In genomic region chr7:101378285-101378684, GRCm38 (mm10) we compare ENCODE assay signal across 9 mouse cellular contexts. TPM values are rescaled to one million over a fixed set of nuclear protein-coding genes. Genes with fewer than 3 reads are reported as not detected.
A peak's percentile ranks its signal among the peaks of the same experiment; 100 is the strongest.
DNase-seq lines count a peak whose midpoint lies in the region; ATAC-seq and TF ChIP-seq lines count a peak whose summit lies in the region.
"Had no signal": no experiment of that assay in that cellular context is flagged by ENCODE, and none has a peak within 500 bp of the region (broad histone marks: within the 10 kb centered on the region; RNA-seq: fewer than 3 reads in every experiment).

No protein-coding gene starts in this region.

- H3K4me3 ChIP-seq in megakaryocyte, embryonic 14.5 days (replicated peaks) = peak overlapping the region; percentile 86
- H3K4me3 ChIP-seq in limb, embryonic 12.5 days (replicated peaks) = 0 out of 2 replicates have a peak overlapping the region, but pooled peaks have one; percentile 3
- peak overlapping the region; percentile 43 for H3K4me3 ChIP-seq in stomach, embryonic 16.5 days (replicated peaks; ENCODE audit: low read length)
- H3K4me3 ChIP-seq in cerebellum, adult 2 months (replicated peaks; ENCODE audit: insufficient read depth, low read depth, low read length) = no peak overlapping the region

- 61% methylated on average over 3 of the region's 3 CpGs for WGBS in limb, embryonic 12.5 days
- 43% methylated on average over 3 of the region's 3 CpGs for WGBS in stomach, embryonic 16.5 days
- WGBS in cerebellum, adult 2 months = 87% methylated on average over 3 of the region's 3 CpGs

- peaks cover 98% of the 10 kb centered on the region for H3K4me1 ChIP-seq in megakaryocyte, embryonic 14.5 days
- H3K4me1 ChIP-seq in limb, embryonic 12.5 days (replicated peaks) = peaks cover 31% of the 10 kb centered on the region
- H3K4me1 ChIP-seq in stomach, embryonic 16.5 days (ENCODE audit: control insufficient read depth, insufficient read depth, low read length) = peaks cover 20% of the 10 kb centered on the region
- H3K4me1 ChIP-seq in cerebellum, adult 2 months (ENCODE audit: control insufficient read depth, insufficient read depth, low read length) = no peaks in the 10 kb centered on the region; the same call in 1 of the 2 replicates

- H3K9me3 ChIP-seq in megakaryocyte, embryonic 14.5 days = no peaks in the 10 kb centered on the region
- H3K9me3 ChIP-seq in limb, embryonic 12.5 days = no peaks in the 10 kb centered on the region
- H3K9me3 ChIP-seq in stomach, embryonic 16.5 days (replicated peaks; ENCODE audit: control insufficient read depth, low read length) = no peaks in the 10 kb centered on the region

- intact Hi-C loops in heart, postnatal 10 days (cut with DNase I) = no loop called here

- H3K27ac ChIP-seq in limb, embryonic 12.5 days = peak overlapping the region; percentile 72; the same call in 1 of the 2 replicates
- peak overlapping the region; percentile 92 for H3K27ac ChIP-seq in stomach, embryonic 16.5 days (ENCODE audit: low read length)
- H3K27ac ChIP-seq in cerebellum, adult 2 months (ENCODE audit: insufficient read depth, low read length) = no peak overlapping the region

- peak overlapping the region; percentile 3; the same call in 1 of the 2 replicates for H3K9ac ChIP-seq in limb, embryonic 12.5 days (replicated peaks)
- peak overlapping the region; percentile 74 for H3K9ac ChIP-seq in stomach, embryonic 16.5 days (ENCODE audit: low read length)

- peak; percentile 95 for DNase-seq in heart, adult 11 months
- DNase-seq in heart, postnatal 10 days = no peak
- no peak for DNase-seq in cerebellum, adult 2 months

- H3K36me3 ChIP-seq in megakaryocyte, embryonic 14.5 days (replicated peaks; ENCODE audit: low read length) = peaks cover 98% of the 10 kb centered on the region
- no peaks in the 10 kb centered on the region for H3K36me3 ChIP-seq in limb, embryonic 12.5 days
- no peaks in the 10 kb centered on the region for H3K36me3 ChIP-seq in stomach, embryonic 16.5 days (ENCODE audit: control insufficient read depth, insufficient read depth, low read length)

- TF ChIP-seq POLR2A in cerebellum, adult 2 months (IDR thresholded peaks at IDR 0.05; ENCODE audit: borderline replicate concordance, insufficient read depth, low read length) = no peak

- peak overlapping the region; percentile 43 for H3K4me2 ChIP-seq in limb, embryonic 12.5 days
- peak overlapping the region; percentile 57 for H3K4me2 ChIP-seq in stomach, embryonic 16.5 days (ENCODE audit: low read depth, low read length)

- no peak for TF ChIP-seq CTCF in cerebellum, adult 2 months (IDR thresholded peaks at IDR 0.05; ENCODE audit: borderline replicate concordance, insufficient read depth, low read depth, low read length)

- no peak for ATAC-seq in megakaryocyte, adult 5-6 weeks (ENCODE audit: poor library complexity, severe bottlenecking)
- ATAC-seq in limb, embryonic 12.5 days (ENCODE audit: insufficient number of reproducible peaks, insufficient read depth, low FRiP score, low TSS enrichment, low read depth) = no peak
- peak; percentile 30 for ATAC-seq in stomach, embryonic 16.5 days (ENCODE audit: insufficient read depth, low FRiP score)
- ATAC-seq in CD4-positive, CD25-positive, alpha-beta regulatory T cell, adult 4 months = no peak

- no peaks in the 10 kb centered on the region for H3K27me3 ChIP-seq in megakaryocyte, embryonic 14.5 days (replicated peaks)
- H3K27me3 ChIP-seq in limb, embryonic 12.5 days = no peaks in the 10 kb centered on the region
- no peaks in the 10 kb centered on the region for H3K27me3 ChIP-seq in stomach, embryonic 16.5 days (ENCODE audit: control insufficient read depth, insufficient read depth, low read length)
- no peaks in the 10 kb centered on the region for H3K27me3 ChIP-seq in cerebellum, adult 2 months (ENCODE audit: control insufficient read depth, insufficient read depth, low read length)

RNA-seq across cellular contexts. Expression of gene Arap1, which starts 30.4 kb away (rescaled TPM):
- total RNA-seq in heart, postnatal 10 days (2021) = 10 to 100 TPM; 49.4 to 50.7 TPM
- polyA plus RNA-seq in megakaryocyte, embryonic 14.5 days (2012; ENCODE audit: insufficient read depth, low replicate concordance) = 143 and 148 TPM in 2 replicates
- total RNA-seq in megakaryocyte, adult 5-6 weeks (2015) = 141 and 152 TPM in 2 replicates
- 211 and 245 TPM in 2 replicates for total RNA-seq in megakaryocyte, adult 5-6 weeks (2017)
- 18.0 and 24.0 TPM in 2 replicates for polyA plus RNA-seq in limb, embryonic 12.5 days (2016; fragmentation: Nextera tagmentation; extraction: Ambion mirVana)
- polyA plus RNA-seq in stomach, embryonic 16.5 days (2015; fragmentation: Nextera tagmentation; extraction: Ambion mirVana) = 105 and 111 TPM in 2 replicates
- 41.8 and 44.8 TPM in 2 replicates for polyA plus RNA-seq in cerebellum, adult 2 months (2012; rRNA removed)
- polyA plus RNA-seq in CD4-positive, CD25-positive, alpha-beta regulatory T cell, adult 4 months (2017; shearing (Covaris generic)) = 10 to 100 TPM; 35.9 to 67.2 TPM

RNA-seq across cellular contexts. Expression of gene Gm45837, which starts 32.4 kb away (rescaled TPM):
- not detected for total RNA-seq in heart, postnatal 10 days (2021)
- polyA plus RNA-seq in megakaryocyte, embryonic 14.5 days (2012; ENCODE audit: insufficient read depth, low replicate concordance) = 1.4 TPM in 1 of 2 replicates, not detected in the other
- 10.2 TPM in 1 of 2 replicates, not detected in the other for total RNA-seq in megakaryocyte, adult 5-6 weeks (2015)
- 35.6 TPM in 1 of 2 replicates, not detected in the other for total RNA-seq in megakaryocyte, adult 5-6 weeks (2017)
- polyA plus RNA-seq in limb, embryonic 12.5 days (2016; fragmentation: Nextera tagmentation; extraction: Ambion mirVana) = not detected in 2 replicates
- 5.4 and 5.7 TPM in 2 replicates for polyA plus RNA-seq in stomach, embryonic 16.5 days (2015; fragmentation: Nextera tagmentation; extraction: Ambion mirVana)
- polyA plus RNA-seq in cerebellum, adult 2 months (2012; rRNA removed) = 0.52 and 1.2 TPM in 2 replicates
- 10 to 100 TPM in 1 of 2 experiments, not detected in 1; 33.3 TPM for polyA plus RNA-seq in CD4-positive, CD25-positive, alpha-beta regulatory T cell, adult 4 months (2017; shearing (Covaris generic))
- total RNA-seq: gastrocnemius, adult 18-20 months had no signal

RNA-seq across cellular contexts. Expression of gene Pde2a, which starts 43.2 kb away (rescaled TPM):
- total RNA-seq in heart, postnatal 10 days (2021) = 10 to 100 TPM; 65.2 to 70.1 TPM
- 0.54 and 0.63 TPM in 2 replicates for polyA plus RNA-seq in megakaryocyte, embryonic 14.5 days (2012; ENCODE audit: insufficient read depth, low replicate concordance)
- total RNA-seq in megakaryocyte, adult 5-6 weeks (2015) = 35.4 and 37.5 TPM in 2 replicates
- total RNA-seq in megakaryocyte, adult 5-6 weeks (2017) = 25.7 and 65.8 TPM in 2 replicates
- 8.9 and 9.0 TPM in 2 replicates for polyA plus RNA-seq in limb, embryonic 12.5 days (2016; fragmentation: Nextera tagmentation; extraction: Ambion mirVana)
- 16.0 and 19.0 TPM in 2 replicates for polyA plus RNA-seq in stomach, embryonic 16.5 days (2015; fragmentation: Nextera tagmentation; extraction: Ambion mirVana)
- 26.6 and 29.6 TPM in 2 replicates for polyA plus RNA-seq in cerebellum, adult 2 months (2012; rRNA removed)
- polyA plus RNA-seq in CD4-positive, CD25-positive, alpha-beta regulatory T cell, adult 4 months (2017; shearing (Covaris generic)) = 10 to 100 TPM; 23.0 to 83.7 TPM
